Mouse (Mus musculus): ENCODE measurements around the gene Hirip3. TPM values are rescaled to one million over a fixed set of nuclear protein-coding genes. Genes with fewer than 3 reads are reported as not detected.

The Hirip3 gene
- polyA plus RNA-seq (2015; fragmentation: Nextera tagmentation; extraction: Ambion mirVana): 26.7 and 30.1 TPM in 2 replicates

- Histone ChIP-seq H3K27ac (peak within 1 kb of the TSS; percentile 91), H3K4me3 (peak within 1 kb of the TSS; percentile 69), H3K36me3 (peaks cover 62% of the 10 kb centered on the region), H3K9ac (peak within 1 kb of the TSS; percentile 60), H3K27me3 (no peaks in the 10 kb centered on the region), H3K9me3 (no peaks in the 10 kb centered on the region), H3K4me1 (peaks cover 33% of the 10 kb centered on the region), H3K4me2 (peak within 1 kb of the TSS; percentile 82)
- ATAC-seq (ENCODE audit: insufficient number of reproducible peaks, low FRiP score, low TSS enrichment, low read depth): peak; percentile 91
- 1% methylated on average over 42 of the region's 42 CpGs for WGBS
These were observed at the start of gene Hirip3 for GRCm38 (mm10) chr7:126861429-126862130. Hirip3 (plus strand) TSS chr7:126861972.

- no peak for ATAC-seq (ENCODE audit: insufficient number of reproducible peaks, low FRiP score, low TSS enrichment, low read depth)
- 69% methylated on average over 8 of the region's 8 CpGs for WGBS
These were observed 46.0 kb upstream of the Hirip3 start for GRCm38 (mm10) chr7:126815726-126816222.

DNA sequence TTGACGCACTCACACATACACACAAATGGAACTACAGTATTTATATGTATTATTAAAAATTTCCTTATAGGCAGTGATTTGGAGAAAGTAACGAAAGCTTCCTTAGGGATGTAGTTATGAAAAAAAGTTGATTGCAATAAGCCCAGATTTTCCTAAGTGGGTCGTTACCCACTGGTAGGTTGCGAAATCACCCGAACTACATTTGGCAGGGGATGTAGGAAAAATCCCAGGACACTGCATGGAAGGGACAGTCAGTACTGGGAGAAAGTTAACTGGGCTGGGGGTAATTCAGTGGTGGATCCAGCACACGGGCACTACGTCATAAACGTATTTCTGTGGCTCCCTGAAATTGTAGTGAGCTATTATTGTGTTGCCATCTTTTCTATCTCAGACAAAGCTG lies 45.3 kb upstream of the Hirip3 start:
- Histone ChIP-seq H3K9ac (no peak overlapping the region), H3K4me2 (no peak overlapping the region), H3K27me3 (peaks cover 7% of the 10 kb centered on the region), H3K4me3 (no peak overlapping the region), H3K36me3 (no peaks in the 10 kb centered on the region), H3K27ac (no peak overlapping the region), H3K9me3 (no peaks in the 10 kb centered on the region), H3K4me1 (no peaks in the 10 kb centered on the region)
- WGBS: 71% methylated on average over 8 of the region's 8 CpGs
- ATAC-seq (ENCODE audit: insufficient number of reproducible peaks, low FRiP score, low TSS enrichment, low read depth): no peak

More at GRCm38 (mm10) chr7:126815726-126816222, 46.0 kb upstream of the Hirip3 start:
- H3K27ac ChIP-seq: no peak overlapping the region
- H3K36me3 ChIP-seq: no peaks in the 10 kb centered on the region
- no peak overlapping the region for H3K9ac ChIP-seq
- H3K4me1 ChIP-seq: no peaks in the 10 kb centered on the region
- H3K4me2 ChIP-seq: no peak overlapping the region
- H3K9me3 ChIP-seq: no peaks in the 10 kb centered on the region
- no peak overlapping the region for H3K4me3 ChIP-seq
- peaks cover 7% of the 10 kb centered on the region for H3K27me3 ChIP-seq

DNA sequence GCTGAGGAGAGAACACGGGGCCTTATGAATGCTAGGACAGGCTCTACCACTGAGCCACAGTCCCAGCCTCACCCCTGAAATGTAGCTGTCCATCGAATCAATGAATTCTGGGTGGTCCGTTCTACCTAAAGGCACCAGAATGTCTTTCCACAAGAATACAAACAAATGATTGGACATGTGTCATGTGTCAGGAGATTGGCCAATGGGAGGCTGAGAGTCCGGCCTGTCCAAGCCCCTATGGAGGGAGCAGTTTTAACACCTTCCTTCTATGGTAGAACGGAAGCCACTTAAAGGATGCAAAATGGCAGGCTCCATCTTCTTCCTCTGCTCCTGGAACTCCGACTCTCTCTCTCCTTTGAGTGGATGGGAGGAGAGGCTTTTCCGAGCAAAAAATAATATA lies 44.2 kb upstream of the Hirip3 start:
- H3K9me3 ChIP-seq: no peaks in the 10 kb centered on the region
- H3K4me3 ChIP-seq: no peak overlapping the region
- H3K36me3 ChIP-seq: no peaks in the 10 kb centered on the region

GRCm38 (mm10) chr7:126818818-126819217 lies 43.0 kb upstream of the Hirip3 start:
- no peak overlapping the region for H3K27ac ChIP-seq
- H3K9me3 ChIP-seq: no peaks in the 10 kb centered on the region
- peaks cover 6% of the 10 kb centered on the region for H3K4me1 ChIP-seq
- no peaks in the 10 kb centered on the region for H3K36me3 ChIP-seq
- H3K4me2 ChIP-seq: no peak overlapping the region
- no peak overlapping the region for H3K9ac ChIP-seq
- peaks cover 18% of the 10 kb centered on the region for H3K27me3 ChIP-seq
- WGBS: 22% methylated on average over 1 of the region's 1 CpGs
- ATAC-seq (ENCODE audit: insufficient number of reproducible peaks, low FRiP score, low TSS enrichment, low read depth): no peak
- H3K4me3 ChIP-seq: no peak overlapping the region

More for the DNA sequence above, 44.2 kb upstream of the Hirip3 start:
- 85% methylated on average over 7 of the region's 7 CpGs for WGBS
- Histone ChIP-seq H3K4me2 (no peak overlapping the region), H3K9ac (no peak overlapping the region), H3K4me1 (no peaks in the 10 kb centered on the region), H3K27me3 (peaks cover 15% of the 10 kb centered on the region), H3K27ac (no peak overlapping the region)
- ATAC-seq (ENCODE audit: insufficient number of reproducible peaks, low FRiP score, low TSS enrichment, low read depth): no peak

GRCm38 (mm10) chr7:126821835-126822511 lies 39.8 kb upstream of the Hirip3 start:
- H3K4me3 ChIP-seq: no peak overlapping the region
- peaks cover 48% of the 10 kb centered on the region for H3K27me3 ChIP-seq
- no peak overlapping the region for H3K4me2 ChIP-seq
- H3K36me3 ChIP-seq: no peaks in the 10 kb centered on the region
- peaks cover 6% of the 10 kb centered on the region for H3K4me1 ChIP-seq
- no peaks in the 10 kb centered on the region for H3K9me3 ChIP-seq
- WGBS: 19% methylated on average over 7 of the region's 7 CpGs
- ATAC-seq (ENCODE audit: insufficient number of reproducible peaks, low FRiP score, low TSS enrichment, low read depth): no peak
- H3K9ac ChIP-seq: no peak overlapping the region
- H3K27ac ChIP-seq: no peak overlapping the region

DNA sequence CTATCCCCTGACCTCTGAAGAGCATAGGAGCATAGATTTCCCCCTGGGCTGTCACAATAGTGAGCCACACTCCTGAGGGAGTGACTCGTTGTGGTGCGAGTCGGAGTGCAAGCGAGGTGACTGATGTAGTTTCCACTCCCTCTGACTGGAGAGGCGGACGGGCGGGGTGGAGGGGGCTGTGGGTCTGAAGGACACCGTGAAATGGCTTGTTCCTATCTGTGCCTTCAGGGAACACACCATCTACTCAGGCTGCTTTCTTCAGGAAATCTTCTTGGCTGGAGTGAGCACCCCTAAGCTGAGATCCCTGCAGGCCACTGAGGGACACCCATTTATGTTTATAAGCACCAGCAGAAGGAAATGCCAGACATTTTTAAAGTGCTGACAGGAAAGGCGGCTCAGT lies 39.0 kb upstream of the Hirip3 start:
- Histone ChIP-seq H3K36me3 (no peaks in the 10 kb centered on the region), H3K27me3 (peaks cover 48% of the 10 kb centered on the region), H3K9ac (no peak overlapping the region), H3K4me1 (peaks cover 6% of the 10 kb centered on the region), H3K9me3 (no peaks in the 10 kb centered on the region), H3K27ac (no peak overlapping the region), H3K4me3 (no peak overlapping the region; the same call in 1 of the 2 replicates), H3K4me2 (peak overlapping the region; percentile 44; the same call in 1 of the 2 replicates)
- WGBS: 18% methylated on average over 9 of the region's 9 CpGs
- no peak for ATAC-seq (ENCODE audit: insufficient number of reproducible peaks, low FRiP score, low TSS enrichment, low read depth)

DNA sequence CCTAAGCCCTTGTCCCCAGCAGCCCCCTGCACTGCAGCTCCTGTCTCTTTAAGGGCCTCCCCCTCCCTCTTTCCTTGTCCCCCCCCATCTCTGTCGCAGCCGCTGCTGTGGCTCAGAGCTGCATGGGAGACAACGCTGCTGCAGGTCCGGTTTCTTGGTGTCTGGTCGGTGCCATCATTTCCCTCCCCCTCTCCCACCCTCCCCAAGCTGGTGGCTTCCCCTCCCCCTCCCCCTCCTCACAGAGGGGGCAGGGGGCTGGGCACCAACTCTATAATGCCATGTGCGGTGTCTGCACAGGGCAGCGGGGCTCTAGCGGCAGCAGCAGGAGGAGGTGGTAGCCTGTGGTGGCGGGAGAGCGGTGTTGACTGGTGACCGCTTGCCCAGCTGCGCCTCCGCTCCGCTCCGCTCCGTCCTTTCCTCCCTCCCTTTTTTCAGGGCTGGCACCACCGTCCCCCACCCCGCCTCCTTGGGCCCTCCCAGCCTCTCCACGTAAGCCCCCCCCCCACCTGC lies 38.5 kb upstream of the Hirip3 start:
- WGBS: 2% methylated on average over 13 of the region's 19 CpGs
- no peak overlapping the region for H3K9ac ChIP-seq
- no peak for ATAC-seq (ENCODE audit: insufficient number of reproducible peaks, low FRiP score, low TSS enrichment, low read depth)

GRCm38 (mm10) chr7:126823940-126824339 lies 37.8 kb upstream of the Hirip3 start:
- Histone ChIP-seq H3K4me2 (no peak overlapping the region), H3K9ac (no peak overlapping the region), H3K27ac (no peak overlapping the region), H3K27me3 (peaks cover 51% of the 10 kb centered on the region), H3K36me3 (no peaks in the 10 kb centered on the region), H3K4me3 (no peak overlapping the region), H3K4me1 (peaks cover 6% of the 10 kb centered on the region), H3K9me3 (no peaks in the 10 kb centered on the region)
- no peak for ATAC-seq (ENCODE audit: insufficient number of reproducible peaks, low FRiP score, low TSS enrichment, low read depth)
- WGBS: 9% methylated on average over 10 of the region's 10 CpGs

More for the DNA sequence above, 38.5 kb upstream of the Hirip3 start:
- Histone ChIP-seq H3K4me2 (peak overlapping the region; percentile 44), H3K4me1 (peaks cover 6% of the 10 kb centered on the region), H3K9me3 (no peaks in the 10 kb centered on the region), H3K27me3 (peaks cover 48% of the 10 kb centered on the region), H3K36me3 (no peaks in the 10 kb centered on the region), H3K27ac (no peak overlapping the region), H3K4me3 (peak overlapping the region; percentile 29)

DNA sequence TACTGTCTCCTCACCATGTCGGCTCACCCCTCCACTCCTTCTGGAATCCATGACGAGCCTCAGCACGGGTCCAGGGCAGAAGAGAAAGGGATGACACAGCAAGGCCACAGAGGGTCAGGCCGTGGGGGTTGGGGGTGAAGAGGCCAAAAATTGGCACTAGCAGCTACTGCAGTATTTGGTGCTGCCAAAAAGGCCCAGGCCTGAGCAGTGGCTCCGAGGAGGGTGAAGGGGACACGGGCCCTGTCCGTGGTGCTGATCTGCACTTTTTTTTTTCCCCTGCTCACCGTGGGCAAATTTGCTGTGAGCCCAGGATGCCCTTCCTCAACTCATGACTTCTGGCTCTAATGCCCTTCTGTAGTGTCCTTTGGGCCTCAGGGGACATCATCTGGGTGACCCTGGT lies 36.4 kb upstream of the Hirip3 start:
- WGBS: 18% methylated on average over 8 of the region's 8 CpGs
- Histone ChIP-seq H3K4me3 (no peak overlapping the region), H3K4me1 (peaks cover 6% of the 10 kb centered on the region), H3K27me3 (peaks cover 53% of the 10 kb centered on the region), H3K4me2 (no peak overlapping the region), H3K27ac (no peak overlapping the region), H3K9ac (no peak overlapping the region), H3K9me3 (no peaks in the 10 kb centered on the region), H3K36me3 (no peaks in the 10 kb centered on the region)
- no peak for ATAC-seq (ENCODE audit: insufficient number of reproducible peaks, low FRiP score, low TSS enrichment, low read depth)

DNA sequence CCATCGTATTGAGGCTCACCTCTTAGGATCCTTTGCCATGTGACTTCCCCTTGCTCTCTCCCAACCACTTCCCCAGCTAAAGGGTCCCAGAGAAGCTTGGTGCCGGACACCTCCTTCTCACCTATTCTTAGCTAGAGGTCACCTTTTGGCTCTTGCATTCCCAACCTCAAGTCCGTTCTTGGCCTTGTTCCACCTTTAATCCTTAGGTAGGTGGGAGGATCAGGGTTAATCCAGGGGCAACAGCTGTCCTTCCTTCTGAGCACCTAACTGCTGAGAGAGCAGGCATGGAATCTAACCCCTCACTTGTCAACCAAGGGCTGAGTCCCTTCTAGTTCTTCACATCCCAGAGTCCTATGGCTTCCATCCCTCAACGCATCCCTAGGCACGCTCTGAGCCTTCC lies 35.8 kb upstream of the Hirip3 start:
- Histone ChIP-seq H3K4me1 (peaks cover 6% of the 10 kb centered on the region), H3K27ac (no peak overlapping the region), H3K9me3 (no peaks in the 10 kb centered on the region), H3K4me3 (no peak overlapping the region), H3K36me3 (no peaks in the 10 kb centered on the region), H3K4me2 (no peak overlapping the region), H3K9ac (no peak overlapping the region), H3K27me3 (peaks cover 58% of the 10 kb centered on the region)
- no peak for ATAC-seq (ENCODE audit: insufficient number of reproducible peaks, low FRiP score, low TSS enrichment, low read depth)
- WGBS: 73% methylated on average over 5 of the region's 5 CpGs

GRCm38 (mm10) chr7:126831539-126831938 lies 30.2 kb upstream of the Hirip3 start, which contains the start of gene 4930451I11Rik:
4930451I11Rik (minus strand) TSS chr7:126831639.
- WGBS: 64% methylated on average over 5 of the region's 5 CpGs
- ATAC-seq (ENCODE audit: insufficient number of reproducible peaks, low FRiP score, low TSS enrichment, low read depth): no peak

More at GRCm38 (mm10) chr7:126831539-126831938, 30.2 kb upstream of the Hirip3 start, which contains the start of gene 4930451I11Rik:
- Histone ChIP-seq H3K4me1 (peaks cover 4% of the 10 kb centered on the region), H3K4me3 (peak within 1 kb of the TSS; percentile 23), H3K4me2 (peak within 1 kb of the TSS; percentile 41), H3K27ac (no peak within 1 kb of the TSS), H3K9me3 (no peaks in the 10 kb centered on the region), H3K9ac (no peak within 1 kb of the TSS), H3K36me3 (no peaks in the 10 kb centered on the region), H3K27me3 (0 out of 2 replicates have a peak, but pooled peaks cover 20% of the 10 kb centered on the region)

Data from limb, embryonic 15.5 days (tissue).